Mouse (Mus musculus) heart, embryonic 11.5 days (tissue): ENCODE data around the gene Ppp3r1. TPM values are rescaled to one million over a fixed set of nuclear protein-coding genes. Genes with fewer than 3 reads are reported as not detected.
A peak's percentile ranks its signal among the peaks of the same experiment; 100 is the strongest.
"Not testable (repeated sequence)": the region's sequence is repeated elsewhere in the genome, so short reads cannot be mapped to it uniquely, and the experiment has no call there.

Experiments used
- ATAC-seq: fragments of 200-750 bp; cut with Nextera tagmentation; replicated peaks from 2 replicates; pipeline ENCODE4 v1.8.0; 2017; ENCODE audit warnings: moderate library complexity; ENCODE audit not compliant: insufficient number of reproducible peaks, low FRiP score, low TSS enrichment
- H3K27ac ChIP-seq: fragments of 300-500 bp; sonication (generic); 2 replicates; pipeline ENCODE4 v1.5.1; 2014; ENCODE audit warnings: mild to moderate bottlenecking, low read depth, low read length
- H3K27me3 ChIP-seq: fragments of 300-500 bp; sonication (generic); 2 replicates; pipeline ENCODE4 v1.6.1; 2014; ENCODE audit warnings: mild to moderate bottlenecking, low read length, mixed read lengths; ENCODE audit not compliant: control insufficient read depth, insufficient read depth
- H3K36me3 ChIP-seq: fragments of 300-500 bp; sonication (generic); 2 replicates; pipeline ENCODE4 v1.6.1; 2014; ENCODE audit warnings: mild to moderate bottlenecking, low read length, moderate library complexity, mixed read lengths; ENCODE audit not compliant: control insufficient read depth, insufficient read depth
- H3K4me1 ChIP-seq: fragments of 300-500 bp; sonication (generic); 2 replicates; pipeline ENCODE4 v1.6.1; 2014; ENCODE audit warnings: low read length; ENCODE audit not compliant: control insufficient read depth, insufficient read depth
- H3K4me2 ChIP-seq: fragments of 300-500 bp; sonication (generic); 2 replicates; pipeline ENCODE4 v1.6.1; 2014; ENCODE audit warnings: mild to moderate bottlenecking, moderate library complexity
- H3K4me3 ChIP-seq: fragments of 300-500 bp; sonication (generic); 2 replicates; pipeline ENCODE4 v1.5.1; 2014; ENCODE audit warnings: low read depth, low read length
- H3K9ac ChIP-seq: fragments of 300-500 bp; sonication (generic); 2 replicates; pipeline ENCODE4 v1.6.1; 2014; ENCODE audit warnings: mild to moderate bottlenecking, low read depth, low read length, moderate library complexity
- H3K9me3 ChIP-seq: fragments of 300-500 bp; sonication (generic); replicated peaks from 2 replicates; pipeline ENCODE4 v1.6.1; 2016; ENCODE audit warnings: low read length; ENCODE audit not compliant: control insufficient read depth
- WGBS: fragments of 180-500 bp; shearing (Covaris S2); extraction: QIAGEN DNeasy Blood & Tissue Kit; methylation state at CpG from one replicate; pipeline ENCODE4 v1.1.7; 2014; ENCODE audit not compliant: insufficient replicate concordance; 5-methylcytosine and 5-hydroxymethylcytosine counted together
- polyA plus RNA-seq: library from polyadenylated mRNA; unstranded; fragments of >200 nt; fragmentation: Nextera tagmentation; extraction: Ambion mirVana; gene quantifications from 2 replicates; pipeline ENCODE4 v1.2.1, GENCODE M21; 2014

The Ppp3r1 gene
- polyA plus RNA-seq, 1 experiment from 2014 or later, result 75.5 TPM

- Histone ChIP-seq H3K27ac (no peak overlapping the region), H3K9me3 (no peaks in the 10 kb centered on the region), H3K4me1 (peaks cover 11% of the 10 kb centered on the region), H3K4me3 (peak overlapping the region; percentile 90; the same call in 1 of the 2 replicates), H3K9ac (peak overlapping the region; percentile 87; the same call in 1 of the 2 replicates), H3K36me3 (peaks cover 2% of the 10 kb centered on the region), H3K27me3 (no peaks in the 10 kb centered on the region), H3K4me2 (peak overlapping the region; percentile 69)
- 46% methylated on average over 5 of the region's 5 CpGs for WGBS
- no peak for ATAC-seq
Measured at GRCm38 (mm10) chr11:17212903-17213509, 53.9 kb downstream of the Ppp3r1 start.

- H3K4me3 ChIP-seq, result no peak overlapping the region
- no peak for ATAC-seq
- no peaks in the 10 kb centered on the region for H3K27me3 ChIP-seq
- H3K36me3 ChIP-seq, result no peaks in the 10 kb centered on the region
- H3K9ac ChIP-seq, result no peak overlapping the region
- H3K9me3 ChIP-seq, result no peaks in the 10 kb centered on the region
- H3K4me1 ChIP-seq, result peaks cover 9% of the 10 kb centered on the region
- no peak overlapping the region for H3K4me2 ChIP-seq
- H3K27ac ChIP-seq, result no peak overlapping the region
- WGBS, result 85% methylated on average over 3 of the region's 3 CpGs
Measured at GRCm38 (mm10) chr11:17215475-17215874, 56.4 kb downstream of the Ppp3r1 start.

- Histone ChIP-seq H3K36me3 (no peaks in the 10 kb centered on the region), H3K4me2 (no peak overlapping the region), H3K4me3 (no peak overlapping the region), H3K4me1 (no peaks in the 10 kb centered on the region), H3K9me3 (no peaks in the 10 kb centered on the region), H3K27ac (no peak overlapping the region), H3K9ac (no peak overlapping the region), H3K27me3 (no peaks in the 10 kb centered on the region)
- 95% methylated on average over 8 of the region's 8 CpGs for WGBS
- no peak for ATAC-seq
Measured at GRCm38 (mm10) chr11:17221126-17221525, 62.1 kb downstream of the Ppp3r1 start.

GRCm38 (mm10) chr11:17232792-17233191 is 73.7 kb downstream of the Ppp3r1 start:
- H3K27me3 ChIP-seq, result no peaks in the 10 kb centered on the region
- peak overlapping the region; percentile 31 for H3K4me2 ChIP-seq
- ATAC-seq, result peak; percentile 79
- WGBS, result 34% methylated on average over 5 of the region's 5 CpGs
- H3K9ac ChIP-seq, result no peak overlapping the region
- H3K4me1 ChIP-seq, result peaks cover 14% of the 10 kb centered on the region
- H3K27ac ChIP-seq, result 0 out of 2 replicates have a peak overlapping the region, but pooled peaks have one; percentile 46
- H3K36me3 ChIP-seq, result no peaks in the 10 kb centered on the region; the same call in none of the 2 replicates
- no peaks in the 10 kb centered on the region for H3K9me3 ChIP-seq
- H3K4me3 ChIP-seq, result no peak overlapping the region

GRCm38 (mm10) chr11:17236449-17237037 is 77.5 kb downstream of the Ppp3r1 start:
- Histone ChIP-seq H3K36me3 (no peaks in the 10 kb centered on the region; the same call in 1 of the 2 replicates), H3K4me2 (no peak overlapping the region), H3K4me1 (peaks cover 10% of the 10 kb centered on the region), H3K27me3 (no peaks in the 10 kb centered on the region), H3K9ac (no peak overlapping the region), H3K9me3 (no peaks in the 10 kb centered on the region), H3K4me3 (no peak overlapping the region), H3K27ac (no peak overlapping the region)
- 69% methylated on average over 5 of the region's 5 CpGs for WGBS
- ATAC-seq, result no peak

GRCm38 (mm10) chr11:17238598-17238997 is 79.5 kb downstream of the Ppp3r1 start:
- WGBS, result 75% methylated on average over 5 of the region's 5 CpGs
- not testable (repeated sequence) for H3K9me3 ChIP-seq, H3K36me3 ChIP-seq, H3K4me3 ChIP-seq, H3K9ac ChIP-seq, H3K27me3 ChIP-seq, H3K27ac ChIP-seq, H3K4me1 ChIP-seq, H3K4me2 ChIP-seq, ATAC-seq

- no peak for ATAC-seq
- H3K9me3 ChIP-seq, result no peaks in the 10 kb centered on the region
- no peaks in the 10 kb centered on the region for H3K27me3 ChIP-seq
- H3K9ac ChIP-seq, result no peak overlapping the region
- H3K36me3 ChIP-seq, result no peaks in the 10 kb centered on the region
- H3K4me2 ChIP-seq, result no peak overlapping the region
- H3K4me1 ChIP-seq, result no peaks in the 10 kb centered on the region
- no peak overlapping the region for H3K4me3 ChIP-seq
- H3K27ac ChIP-seq, result no peak overlapping the region
Measured at GRCm38 (mm10) chr11:17248715-17249114, 89.7 kb downstream of the Ppp3r1 start.
